Mouse (Mus musculus) CH12.LX (cell line): ENCODE results near the gene Cit. TPM values are rescaled to one million over a fixed set of nuclear protein-coding genes. Genes with fewer than 3 reads are reported as not detected.

Experiments
- DNase-seq: peaks from one replicate; pipeline ENCODE4 v3.0.0-alpha.2; 2013; ENCODE audit errors: extremely low read depth
- H3K27ac ChIP-seq: 2 replicates; pipeline ENCODE4 v1.5.1; 2012; ENCODE audit warnings: low read depth, mild to moderate bottlenecking, control low read depth, moderate library complexity; ENCODE audit not compliant: insufficient read depth
- H3K27me3 ChIP-seq: replicated peaks from 2 replicates; pipeline ENCODE3; 2012; ENCODE audit warnings: inconsistent platforms
- H3K36me3 ChIP-seq, 2 experiments: replicated peaks in 1 of 2; 2 replicates each; pipeline versions ENCODE3 to v1.6.1; 2012; ENCODE audit warnings: inconsistent platforms in 1 of 2, low read length in 1 of 2, mild to moderate bottlenecking in 1 of 2, mixed read lengths in 1 of 2, moderate library complexity in 1 of 2; ENCODE audit not compliant: control insufficient read depth in 1 of 2, insufficient read depth in 1 of 2
- H3K4me1 ChIP-seq, 2 experiments: 2 replicates each; pipeline ENCODE4 v1.6.1; 2012; ENCODE audit warnings: inconsistent platforms in 1 of 2, moderate library complexity in 1 of 2; ENCODE audit not compliant: insufficient read depth in 2 of 2, control insufficient read depth in 1 of 2
- H3K4me2 ChIP-seq: 2 replicates; pipeline ENCODE4 v1.6.1; 2012; ENCODE audit warnings: low read depth, mild to moderate bottlenecking, control low read depth; ENCODE audit not compliant: poor library complexity, insufficient read depth, severe bottlenecking
- H3K4me3 ChIP-seq, 3 experiments: fragments of 150-350 bp in 1 of 3; sonication (generic) in 1 of 3; replicated peaks in 1 of 3; 2 replicates each; pipeline versions ENCODE3 to v1.5.1; 2011 to 2012; ENCODE audit warnings: low read depth in 2 of 3, low read length in 2 of 3, mild to moderate bottlenecking in 2 of 3, moderate library complexity in 2 of 3, control low read depth in 1 of 3, improper control_type of control experiment in 1 of 3, inconsistent platforms in 1 of 3, mixed read lengths in 1 of 3; ENCODE audit not compliant: poor library complexity in 1 of 3
- H3K79me2 ChIP-seq: replicated peaks from 2 replicates; pipeline ENCODE4 v1.6.1; 2012; ENCODE audit warnings: mild to moderate bottlenecking, moderate library complexity; ENCODE audit not compliant: control insufficient read depth, poor library complexity, insufficient read depth, severe bottlenecking; ENCODE audit errors: extremely low read depth
- H3K9ac ChIP-seq: 2 replicates; pipeline ENCODE4 v1.6.1; 2012; ENCODE audit warnings: low read depth, mild to moderate bottlenecking, control low read depth, moderate library complexity; ENCODE audit not compliant: insufficient read depth
- H3K9me3 ChIP-seq: replicated peaks from 2 replicates; pipeline ENCODE3; 2012; ENCODE audit warnings: low read length, inconsistent platforms, mixed read lengths
- BHLHE40 ChIP-seq: IDR thresholded peaks from 2 replicates; pipeline ENCODE4 v1.6.1; 2011; ENCODE audit warnings: mild to moderate bottlenecking, low read depth, low read length, improper control_type of control experiment
- CHD2 ChIP-seq: IDR thresholded peaks from 2 replicates; pipeline ENCODE4 v1.6.1; 2011; ENCODE audit warnings: low read length, improper control_type of control experiment
- CTCF ChIP-seq, 2 experiments: IDR thresholded peaks in 1 of 2; conservative IDR thresholded peaks in 1 of 2; 2 replicates each; pipeline ENCODE4 v1.5.1; 2011 to 2012; ENCODE audit warnings: low read depth in 2 of 2, low read length in 2 of 2, improper control_type of control experiment in 1 of 2, inconsistent platforms in 1 of 2, mild to moderate bottlenecking in 1 of 2, moderate library complexity in 1 of 2
- E2F4 ChIP-seq: IDR thresholded peaks from 2 replicates; pipeline ENCODE4 v1.6.1; 2011; ENCODE audit warnings: low read depth, low read length, improper control_type of control experiment; ENCODE audit not compliant: insufficient replicate concordance
- ETS1 ChIP-seq: conservative IDR thresholded peaks from 2 replicates; pipeline ENCODE4 v1.6.1; 2012; ENCODE audit warnings: low read depth, mild to moderate bottlenecking, inconsistent platforms, low read length, improper control_type of control experiment, moderate library complexity
- HCFC1 ChIP-seq: IDR thresholded peaks from 2 replicates; pipeline ENCODE4 v1.6.1; 2012; ENCODE audit warnings: low read depth, mild to moderate bottlenecking, inconsistent platforms, low read length, improper control_type of control experiment
- JUN ChIP-seq: IDR thresholded peaks from 2 replicates; pipeline ENCODE4 v1.6.1; 2011; ENCODE audit warnings: low read depth, mild to moderate bottlenecking, low read length, improper control_type of control experiment, moderate library complexity; ENCODE audit not compliant: insufficient read depth
- KAT2A ChIP-seq: IDR thresholded peaks from 2 replicates; pipeline ENCODE4 v1.6.1; 2012; ENCODE audit warnings: low read length, improper control_type of control experiment, inconsistent platforms; ENCODE audit not compliant: insufficient replicate concordance
- MAFK ChIP-seq: IDR thresholded peaks from 2 replicates; pipeline ENCODE4 v1.6.1; 2011; ENCODE audit warnings: low read length, improper control_type of control experiment; ENCODE audit not compliant: insufficient replicate concordance
- MAX ChIP-seq: IDR thresholded peaks from 2 replicates; pipeline ENCODE4 v1.6.1; 2011; ENCODE audit warnings: low read length, improper control_type of control experiment
- MAZ ChIP-seq: IDR thresholded peaks from 2 replicates; pipeline ENCODE4 v1.6.1; 2012; ENCODE audit warnings: low read depth, mild to moderate bottlenecking, inconsistent platforms, low read length, improper control_type of control experiment, moderate library complexity
- NELFE ChIP-seq: IDR thresholded peaks from 2 replicates; pipeline ENCODE4 v1.6.1; 2011; ENCODE audit warnings: low read depth, low read length, improper control_type of control experiment
- PAX5 ChIP-seq: IDR thresholded peaks from 2 replicates; pipeline ENCODE4 v1.6.1; 2012; ENCODE audit warnings: low read length, inconsistent platforms, mixed read lengths
- POLR2A ChIP-seq: IDR thresholded peaks from 2 replicates; pipeline ENCODE4 v1.6.1; 2011; ENCODE audit warnings: low read depth, mild to moderate bottlenecking, improper control_type of control experiment, low read length
- POLR2AphosphoS2 ChIP-seq: IDR thresholded peaks from 2 replicates; pipeline ENCODE4 v1.6.1; 2011; ENCODE audit warnings: low read depth, low read length, improper control_type of control experiment
- RCOR1 ChIP-seq: conservative IDR thresholded peaks from 2 replicates; pipeline ENCODE4 v1.6.1; 2012; ENCODE audit warnings: low read depth, mild to moderate bottlenecking, inconsistent platforms, low read length, improper control_type of control experiment
- TBP ChIP-seq: conservative IDR thresholded peaks from 2 replicates; pipeline ENCODE4 v1.6.1; 2011; ENCODE audit warnings: low read depth, low read length, improper control_type of control experiment
- USF1 ChIP-seq: IDR thresholded peaks from 2 replicates; pipeline ENCODE4 v1.6.1; 2014; ENCODE audit warnings: low read depth, mild to moderate bottlenecking, inconsistent platforms, low read length, improper control_type of control experiment
- USF2 ChIP-seq: conservative IDR thresholded peaks from 2 replicates; pipeline ENCODE4 v1.6.1; 2011; ENCODE audit warnings: low read depth, low read length, improper control_type of control experiment
- ZKSCAN1 ChIP-seq: IDR thresholded peaks from 2 replicates; pipeline ENCODE4 v1.6.1; 2012; ENCODE audit warnings: low read depth, inconsistent platforms, low read length, improper control_type of control experiment, borderline replicate concordance
- ZNF384 ChIP-seq: IDR thresholded peaks from 2 replicates; pipeline ENCODE4 v1.6.1; 2012; ENCODE audit warnings: low read depth, low read length, improper control_type of control experiment, inconsistent platforms
- dilution Hi-C: fragments of 300-500 bp; cut with MboI; formaldehyde crosslinking; loops from 2 replicates; pipeline ENCODE4 v1.14.3; 2020; ENCODE audit warnings: low sequenced_read_pairs; ENCODE audit not compliant: extremely low pct_unique_long_range_greater_than_20kb, extremely low pct_ligation_motif_present
- in situ Hi-C: fragments of 300-500 bp; cut with MboI; formaldehyde crosslinking; loops from 3 replicates; pipeline ENCODE4 v1.14.3; 2019; ENCODE audit warnings: low sequenced_read_pairs, low pct_ligation_motif_present, low pct_unique_long_range_greater_than_20kb, mixed read lengths
- polyA plus RNA-seq: library from polyadenylated mRNA; unstranded; fragments of >175 nt; gene quantifications from 2 replicates; pipeline ENCODE4 v1.2.1, GENCODE M21; 2012; ENCODE audit warnings: low read depth; ENCODE audit not compliant: insufficient read length
- total RNA-seq, 2 experiments: library from RNA; depleted of rRNA; stranded (reverse); fragments of 300-350 nt in 1 of 2; fragments of >200 nt in 1 of 2; gene quantifications; 2 replicates each; pipeline ENCODE4 v1.2.3; 2012 to 2014

The Cit gene
- total and polyA plus RNA-seq, 3 experiments, result 7.0 to 24.9 (median 16.2) TPM

DNA sequence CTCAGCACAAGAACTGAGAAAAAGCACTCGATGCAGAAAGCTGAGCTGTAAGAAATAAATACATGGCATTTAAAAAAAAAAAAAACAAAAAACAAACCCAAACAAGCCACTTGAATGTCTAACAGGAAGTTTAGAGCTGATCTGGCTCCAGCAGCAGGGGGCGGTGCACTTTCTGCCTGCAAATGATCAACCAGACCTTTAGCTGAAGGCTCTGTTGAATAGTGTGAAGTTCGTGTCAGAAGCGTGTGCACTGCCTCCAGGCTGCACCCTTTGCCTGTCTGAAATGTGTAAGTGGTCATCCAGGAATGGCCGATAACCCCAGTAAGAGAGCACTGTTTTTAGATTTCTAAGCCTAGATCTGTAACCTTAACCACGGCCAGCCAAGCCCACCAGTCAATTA, 173.7 kb downstream of the Cit start:
- H3K9ac ChIP-seq, result no peak overlapping the region

DNA sequence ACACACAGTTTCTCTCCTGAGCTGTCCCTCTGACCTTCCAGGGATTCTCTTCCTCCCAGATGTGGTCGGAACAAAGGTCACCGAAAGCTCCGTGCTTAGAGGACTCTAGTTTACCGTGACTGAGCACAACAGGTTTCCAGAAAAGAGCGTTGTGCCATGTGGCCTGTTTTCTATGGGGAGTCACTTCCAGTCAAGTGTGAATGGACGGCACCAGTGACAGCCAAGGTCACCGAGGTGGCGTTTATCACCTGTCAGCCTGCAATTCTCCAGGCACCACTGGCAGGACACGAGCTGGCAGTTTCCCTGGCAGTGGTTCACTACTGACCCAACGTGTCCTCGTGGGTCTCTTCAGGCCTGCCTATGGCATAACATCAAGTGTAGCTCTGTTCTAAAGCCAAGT, 174.3 kb downstream of the Cit start:
- Histone ChIP-seq H3K4me1 (peaks cover 0 to 15% of the 10 kb centered on the region in 2 experiments; a peak in 2 of 4 replicates), H3K4me2 (no peak overlapping the region), H3K36me3 (peaks cover 69 to 81% of the 10 kb centered on the region in 2 experiments), H3K9ac (no peak overlapping the region), H3K27ac (no peak overlapping the region), H3K79me2 (peaks cover 27% of the 10 kb centered on the region), H3K4me3 (no peak overlapping the region), H3K27me3 (no peaks in the 10 kb centered on the region), H3K9me3 (no peaks in the 10 kb centered on the region)
- in situ Hi-C loops (no loop called here), dilution Hi-C loops (no loop called here)
- no peak for DNase-seq
- TF ChIP-seq CHD2, result no peak
- TF ChIP-seq ZKSCAN1, result no peak
- TF ChIP-seq E2F4, result no peak
- TF ChIP-seq TBP, result no peak
- TF ChIP-seq HCFC1, result no peak
- TF ChIP-seq MAX, result no peak
- no peak for TF ChIP-seq USF1
- TF ChIP-seq MAFK, result no peak
- no peak for TF ChIP-seq POLR2A
- TF ChIP-seq ZNF384, result no peak
- no peak for TF ChIP-seq NELFE
- TF ChIP-seq PAX5, result no peak
- no peak for TF ChIP-seq POLR2AphosphoS2
- TF ChIP-seq CTCF (conservative IDR thresholded peaks at IDR 0.05 in 1 of 2, IDR thresholded peaks at IDR 0.05 in 1 of 2; ENCODE audit: low read depth in 2 of 2, low read length in 2 of 2), result no peak
- no peak for TF ChIP-seq RCOR1
- TF ChIP-seq ETS1, result no peak
- TF ChIP-seq MAZ, result no peak
- TF ChIP-seq, all 38 proteins: peak for 0

More for the DNA sequence above, 173.7 kb downstream of the Cit start:
- Histone ChIP-seq H3K27me3 (no peaks in the 10 kb centered on the region), H3K9me3 (no peaks in the 10 kb centered on the region), H3K27ac (no peak overlapping the region), H3K4me2 (no peak overlapping the region), H3K79me2 (peaks cover 24% of the 10 kb centered on the region), H3K4me1 (peaks cover 0 to 15% of the 10 kb centered on the region in 2 experiments; a peak in 2 of 4 replicates), H3K4me3 (no peak overlapping the region), H3K36me3 (peaks cover 75 to 87% of the 10 kb centered on the region in 2 experiments)
- TF ChIP-seq CTCF (conservative IDR thresholded peaks at IDR 0.05 in 1 of 2, IDR thresholded peaks at IDR 0.05 in 1 of 2; ENCODE audit: low read depth in 2 of 2, low read length in 2 of 2) (peak in 1 of 2 experiments; percentile 25; a peak in 2 of 4 replicates), ZNF384 (no peak), KAT2A (no peak), BHLHE40 (no peak), USF2 (no peak), ETS1 (no peak), JUN (no peak), PAX5 (no peak)
- DNase-seq, result no peak
- dilution Hi-C loops (no loop called here), in situ Hi-C loops (no loop called here)
